Mouse (Mus musculus) heart, adult 8-10 months (tissue): ENCODE results near the gene Ly6g6d. TPM values are rescaled to one million over a fixed set of nuclear protein-coding genes. Genes with fewer than 3 reads are reported as not detected.

Source experiments
- DNase-seq: peaks from one replicate; pipeline ENCODE4 v3.0.0; 2022; ENCODE audit warnings: low spot score
- total RNA-seq, 4 experiments: library from RNA; stranded (reverse); gene quantifications; 2 replicates each; pipeline ENCODE4 v1.2.4; 2022

Ly6g6d gene
- total RNA-seq, 4 experiments from 2014 or later = 0.69 to 0.95 (median 0.85) TPM; not detected in 1

DNA sequence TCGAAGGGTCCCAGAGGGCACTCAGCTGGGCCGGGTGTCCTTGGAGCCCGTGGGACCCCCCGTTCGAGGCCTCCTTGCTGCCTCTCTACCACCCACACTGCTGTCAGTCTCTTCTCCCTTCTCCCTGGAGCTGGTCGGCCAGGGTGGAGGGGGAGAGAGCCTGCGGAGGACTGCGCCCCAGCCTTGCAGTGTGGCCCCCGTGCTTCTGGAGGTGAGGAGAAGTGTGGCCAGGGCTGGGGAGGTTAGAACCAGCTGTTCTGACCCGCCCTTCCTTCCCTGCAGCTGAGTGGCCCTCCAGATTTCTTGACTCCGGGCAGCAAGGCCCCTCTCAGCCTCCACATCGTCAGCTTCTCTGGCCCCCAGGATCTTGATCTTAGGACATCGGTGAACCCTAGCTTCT lies 53.6 kb downstream of the Ly6g6d start:
- no peak for DNase-seq

DNA sequence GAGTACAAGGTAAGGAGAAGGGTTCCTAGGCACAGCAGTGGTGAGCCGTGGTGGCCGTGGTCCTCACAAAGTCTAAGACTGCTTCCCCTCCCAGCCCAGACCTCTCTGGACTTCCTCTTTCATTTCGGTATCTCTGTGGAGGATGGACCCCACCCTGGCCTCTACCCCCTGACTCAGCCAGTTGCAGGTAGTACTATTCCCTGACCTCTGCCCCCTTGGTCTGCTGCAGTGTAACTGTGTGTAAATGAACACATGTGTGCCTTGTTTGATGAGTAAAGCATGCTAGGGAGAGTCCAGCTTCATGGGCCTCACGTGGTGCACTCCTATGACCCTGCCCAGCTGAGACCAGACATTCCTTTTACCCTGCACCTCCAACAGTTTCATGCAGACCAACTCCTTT lies 54.1 kb downstream of the Ly6g6d start:
- no peak for DNase-seq

DNA sequence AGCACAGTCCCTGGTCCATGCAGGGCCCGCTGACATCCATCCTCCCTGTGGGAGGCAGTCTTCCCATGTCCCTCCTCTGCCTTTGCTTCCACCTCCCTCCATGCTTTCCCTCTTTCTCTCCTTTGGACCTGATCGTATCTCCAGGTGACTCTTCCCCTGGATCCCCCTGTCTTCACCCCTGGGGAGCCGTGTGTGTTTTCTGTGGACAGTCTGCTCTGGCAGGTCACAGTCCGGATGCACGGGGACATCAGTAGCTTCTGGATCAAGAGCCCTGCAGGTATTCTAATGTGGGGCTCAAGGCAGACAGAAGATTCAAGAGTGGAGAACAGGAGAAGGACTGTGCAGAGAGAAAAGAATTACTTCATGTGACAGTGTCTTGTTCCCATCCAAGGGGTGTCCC lies 54.6 kb downstream of the Ly6g6d start:
- no peak for DNase-seq

DNA sequence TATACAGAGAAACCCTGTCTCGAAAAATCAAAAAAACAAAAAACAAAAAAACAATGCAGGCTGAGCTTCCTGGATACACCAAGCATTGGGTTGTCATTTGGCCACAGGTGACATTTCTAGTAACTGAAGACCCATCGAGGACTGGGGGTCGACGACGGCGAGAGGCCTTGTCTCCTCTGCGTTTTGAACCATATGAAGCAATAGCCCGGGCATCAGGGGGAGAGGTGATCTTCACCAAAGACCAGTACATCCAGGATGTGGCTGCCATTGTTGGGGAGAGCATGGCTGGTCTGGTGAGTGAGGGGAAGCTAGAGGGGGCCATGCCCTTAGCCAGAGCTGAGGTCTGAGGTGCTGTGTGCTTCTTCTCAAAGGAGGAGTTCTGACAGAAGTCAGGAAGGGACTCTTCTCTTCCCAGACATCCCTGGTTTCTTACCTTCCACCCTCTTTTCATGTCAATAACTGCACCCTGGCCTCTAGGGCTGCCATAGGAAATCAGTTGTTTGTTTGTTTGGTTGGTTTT lies 55.3 kb downstream of the Ly6g6d start:
- no peak for DNase-seq

DNA sequence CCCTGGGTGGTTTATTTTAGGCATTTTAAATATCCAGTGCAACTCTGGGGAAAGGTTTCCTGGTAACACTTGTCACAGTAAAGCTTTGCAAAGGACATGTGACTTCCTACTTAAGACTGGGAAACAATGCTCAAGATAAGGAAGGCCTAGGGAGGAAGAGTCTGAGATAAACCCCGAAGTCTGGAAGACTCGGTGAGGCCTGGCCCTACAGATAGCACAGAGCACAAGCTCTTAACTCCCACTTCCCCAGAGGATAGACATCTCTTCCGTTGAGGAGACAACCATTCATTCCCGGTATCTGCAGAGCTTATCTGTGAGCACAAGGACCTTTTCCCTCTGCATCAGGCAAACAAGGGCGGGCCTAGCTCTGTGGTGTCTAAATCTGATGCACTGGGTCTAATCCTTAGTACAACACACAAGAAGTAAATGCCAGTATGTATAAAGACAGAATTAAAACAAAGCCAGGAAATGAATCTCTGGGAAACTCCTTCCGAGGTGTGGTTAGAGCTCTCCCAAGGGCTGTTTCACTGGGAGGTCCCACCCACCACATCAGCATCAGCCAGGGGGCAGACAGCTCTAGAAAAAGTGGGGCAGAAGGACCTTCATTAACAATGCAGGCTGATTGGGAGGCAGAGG lies 55.9 kb downstream of the Ly6g6d start:
- DNase-seq = peak; percentile 59

Other genes with a start within 250 kb of the Ly6g6d start
- 10 to 100 TPM in 2 of 4 experiments, 1 to 10 TPM in 2; 8.2 to 14.6 (median 9.5) TPM for gene Stk19, start 241.1 kb downstream of the Ly6g6d start, total RNA-seq
- gene Dxo, start 241.0 kb downstream of the Ly6g6d start, total RNA-seq = 10 to 100 TPM; 10.6 to 15.9 (median 11.5) TPM
- 10 to 100 TPM; 21.8 to 29.1 (median 25.8) TPM for gene Skiv2l, start 227.9 kb downstream of the Ly6g6d start, total RNA-seq
- gene Nelfe, start 227.7 kb downstream of the Ly6g6d start, total RNA-seq = 10 to 100 TPM; 16.6 to 17.9 (median 16.7) TPM
- gene Cfb, start 215.5 kb downstream of the Ly6g6d start, total RNA-seq = 1 to 10 TPM; 2.2 to 8.5 (median 4.5) TPM
- gene Zbtb12, start 198.6 kb downstream of the Ly6g6d start, total RNA-seq = 1 to 10 TPM; 8.5 to 9.9 (median 9.1) TPM
- not detected for gene Gm20547, start 196.0 kb downstream of the Ly6g6d start, total RNA-seq
- 1 to 10 TPM; 1.8 to 4.1 (median 3.0) TPM for gene C2, start 179.8 kb downstream of the Ly6g6d start, total RNA-seq
- gene Ehmt2, start 179.6 kb downstream of the Ly6g6d start, total RNA-seq = 10 to 100 TPM; 41.5 to 45.8 (median 42.4) TPM
- not detected for gene Slc44a4, start 163.6 kb downstream of the Ly6g6d start, total RNA-seq
- gene Neu1, start 146.8 kb downstream of the Ly6g6d start, total RNA-seq = 10 to 100 TPM; 13.0 to 16.1 (median 14.4) TPM
- 1 to 10 TPM; 1.4 to 5.5 (median 2.6) TPM for gene Hspa1b, start 118.8 kb downstream of the Ly6g6d start, total RNA-seq
- gene Gm20481, start 108.2 kb downstream of the Ly6g6d start, total RNA-seq = not detected
- 1 to 10 TPM; 1.8 to 7.5 (median 3.6) TPM for gene Hspa1a, start 105.9 kb downstream of the Ly6g6d start, total RNA-seq
- 10 to 100 TPM in 2 of 4 experiments, 1 to 10 TPM in 2; 8.7 to 13.3 (median 11.0) TPM for gene Hspa1l, start 105.4 kb downstream of the Ly6g6d start, total RNA-seq
- gene Lsm2, start 96.2 kb downstream of the Ly6g6d start, total RNA-seq = 10 to 100 TPM; 17.5 to 21.7 (median 17.9) TPM
- gene Vars, start 77.1 kb downstream of the Ly6g6d start, total RNA-seq = 10 to 100 TPM; 28.3 to 31.4 (median 29.3) TPM
- 10 to 100 TPM; 12.0 to 18.5 (median 16.6) TPM for gene Vwa7, start 61.5 kb downstream of the Ly6g6d start, total RNA-seq
- gene Sapcd1, start 50.0 kb downstream of the Ly6g6d start, total RNA-seq = not detected
- under 1 TPM in 2 of 4 experiments, not detected in 2; 0.33 to 0.56 TPM for gene Msh5, start 31.3 kb downstream of the Ly6g6d start, total RNA-seq
- 10 to 100 TPM; 21.6 to 33.8 (median 30.0) TPM for gene Clic1, start 28.1 kb downstream of the Ly6g6d start, total RNA-seq
- gene Ddah2, start 19.0 kb downstream of the Ly6g6d start, total RNA-seq = 10 to 100 TPM; 13.5 to 22.7 (median 21.5) TPM
- not detected for gene Ly6g6c, start 12.7 kb downstream of the Ly6g6d start, total RNA-seq
- gene Mpig6b, start 11.9 kb downstream of the Ly6g6d start, total RNA-seq = 1 to 10 TPM in 1 of 4 experiments, under 1 TPM in 3; 0.34 to 1.0 (median 0.85) TPM
- gene Ly6g6e, start 1.2 kb downstream of the Ly6g6d start, total RNA-seq = not detected
- under 1 TPM in 1 of 4 experiments, not detected in 3; 0.24 TPM for gene Ly6g6f, start 7.5 kb upstream of the Ly6g6d start, total RNA-seq
- 10 to 100 TPM; 60.7 to 64.8 (median 62.3) TPM for gene Abhd16a, start 11.2 kb upstream of the Ly6g6d start, total RNA-seq
- gene Ly6g5c, start 30.2 kb upstream of the Ly6g6d start, total RNA-seq = not detected
- gene Ly6g5b, start 37.4 kb upstream of the Ly6g6d start, total RNA-seq = not detected
- 10 to 100 TPM in 1 of 4 experiments, 1 to 10 TPM in 3; 6.6 to 10.2 (median 8.2) TPM for gene Gpank1, start 43.4 kb upstream of the Ly6g6d start, total RNA-seq
- gene Csnk2b, start 44.0 kb upstream of the Ly6g6d start, total RNA-seq = 100 to 1,000 TPM; 152 to 184 (median 155) TPM
- 10 to 100 TPM; 27.8 to 33.4 (median 30.3) TPM for gene D17H6S53E, start 48.3 kb upstream of the Ly6g6d start, total RNA-seq
- under 1 TPM in 1 of 4 experiments, not detected in 3; 0.26 TPM for gene Apom, start 54.0 kb upstream of the Ly6g6d start, total RNA-seq
- 100 to 1,000 TPM; 233 to 266 (median 242) TPM for gene Bag6, start 57.1 kb upstream of the Ly6g6d start, total RNA-seq
- gene Prrc2a, start 86.8 kb upstream of the Ly6g6d start, total RNA-seq = 100 to 1,000 TPM; 130 to 143 (median 140) TPM
- gene Aif1, start 98.0 kb upstream of the Ly6g6d start, total RNA-seq = 1 to 10 TPM; 1.9 to 3.3 (median 2.4) TPM
- 1 to 10 TPM; 1.8 to 3.6 (median 2.6) TPM for gene Lst1, start 110.4 kb upstream of the Ly6g6d start, total RNA-seq
- gene Ltb, start 116.4 kb upstream of the Ly6g6d start, total RNA-seq = 1 to 10 TPM in 1 of 4 experiments, under 1 TPM in 3; 0.69 to 1.6 (median 0.80) TPM
- under 1 TPM; 0.25 to 0.97 (median 0.52) TPM for gene Tnf, start 123.9 kb upstream of the Ly6g6d start, total RNA-seq
- under 1 TPM in 1 of 4 experiments, not detected in 3; 0.44 TPM for gene Lta, start 127.3 kb upstream of the Ly6g6d start, total RNA-seq
- under 1 TPM in 1 of 4 experiments, not detected in 3; 0.72 TPM for gene Gm16181, start 142.8 kb upstream of the Ly6g6d start, total RNA-seq
- gene Atp6v1g2, start 155.6 kb upstream of the Ly6g6d start, total RNA-seq = 1 to 10 TPM; 1.7 to 3.6 (median 1.9) TPM
- 1 to 10 TPM; 8.2 to 9.4 (median 8.5) TPM for gene Nfkbil1, start 157.7 kb upstream of the Ly6g6d start, total RNA-seq
- gene Ddx39b, start 163.7 kb upstream of the Ly6g6d start, total RNA-seq = 10 to 100 TPM; 76.7 to 92.1 (median 86.6) TPM
- 100 to 1,000 TPM; 108 to 169 (median 117) TPM for gene H2-D1, start 184.7 kb upstream of the Ly6g6d start, total RNA-seq
- 1 to 10 TPM in 3 of 4 experiments, under 1 TPM in 1; 0.53 to 1.5 (median 1.4) TPM for gene H2-Q1, start 242.3 kb upstream of the Ly6g6d start, total RNA-seq